Mouse (Mus musculus) adrenal gland, postnatal 25 days (tissue): ENCODE data around the gene Vps51. TPM values are rescaled to one million over a fixed set of nuclear protein-coding genes. Genes with fewer than 3 reads are reported as not detected.
"Not testable (repeated sequence)": the region's sequence is repeated elsewhere in the genome, so short reads cannot be mapped to it uniquely, and the experiment has no call there.

Experiments
- DNase-seq: peaks from one replicate; pipeline ENCODE4 v3.0.0; 2021; ENCODE audit warnings: mixed read lengths
- total RNA-seq: library from RNA; stranded (reverse); gene quantifications from 2 replicates; pipeline ENCODE4 v1.2.3, GENCODE M21; 2021

Gene Vps51
- total RNA-seq, 1 experiment from 2014 or later: 80.9 TPM

DNA sequence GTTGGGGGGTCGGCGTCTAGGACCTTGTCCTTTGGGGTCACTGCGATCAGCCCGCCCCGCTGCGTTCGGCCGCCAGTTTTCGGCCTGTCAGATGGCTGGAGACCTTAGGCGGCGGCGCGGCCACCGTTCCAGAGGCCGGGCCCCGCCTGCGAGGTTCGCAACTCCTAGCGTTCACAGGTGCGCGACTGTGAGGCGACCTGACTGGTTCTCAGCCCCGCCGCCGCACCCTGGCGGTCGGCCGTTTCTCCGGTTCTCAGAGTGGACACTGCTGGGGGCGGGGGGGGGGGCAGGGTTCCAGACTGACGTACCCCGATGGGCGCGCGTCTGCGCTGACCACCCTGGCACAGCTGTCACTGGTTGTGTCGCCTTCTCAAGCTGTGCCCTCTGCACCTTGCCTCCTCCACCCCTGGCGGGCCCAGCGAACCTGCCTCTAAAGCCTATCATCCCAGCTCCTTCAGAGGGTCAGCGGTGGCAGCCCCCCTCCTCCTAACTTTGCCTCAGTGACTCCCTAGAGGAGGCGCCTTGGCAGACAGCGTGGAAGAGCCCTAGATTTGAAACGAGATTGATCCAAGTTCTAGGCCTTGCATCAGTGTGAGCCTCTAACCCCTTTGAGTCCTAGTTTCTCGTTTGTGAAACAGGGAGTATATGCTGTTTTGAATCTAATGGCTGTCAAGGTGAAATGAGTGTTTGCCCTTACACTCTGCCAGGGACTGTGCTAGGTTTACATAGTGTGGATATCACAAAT is 29.7 kb downstream of the Vps51 start:
- no peak for DNase-seq

DNA sequence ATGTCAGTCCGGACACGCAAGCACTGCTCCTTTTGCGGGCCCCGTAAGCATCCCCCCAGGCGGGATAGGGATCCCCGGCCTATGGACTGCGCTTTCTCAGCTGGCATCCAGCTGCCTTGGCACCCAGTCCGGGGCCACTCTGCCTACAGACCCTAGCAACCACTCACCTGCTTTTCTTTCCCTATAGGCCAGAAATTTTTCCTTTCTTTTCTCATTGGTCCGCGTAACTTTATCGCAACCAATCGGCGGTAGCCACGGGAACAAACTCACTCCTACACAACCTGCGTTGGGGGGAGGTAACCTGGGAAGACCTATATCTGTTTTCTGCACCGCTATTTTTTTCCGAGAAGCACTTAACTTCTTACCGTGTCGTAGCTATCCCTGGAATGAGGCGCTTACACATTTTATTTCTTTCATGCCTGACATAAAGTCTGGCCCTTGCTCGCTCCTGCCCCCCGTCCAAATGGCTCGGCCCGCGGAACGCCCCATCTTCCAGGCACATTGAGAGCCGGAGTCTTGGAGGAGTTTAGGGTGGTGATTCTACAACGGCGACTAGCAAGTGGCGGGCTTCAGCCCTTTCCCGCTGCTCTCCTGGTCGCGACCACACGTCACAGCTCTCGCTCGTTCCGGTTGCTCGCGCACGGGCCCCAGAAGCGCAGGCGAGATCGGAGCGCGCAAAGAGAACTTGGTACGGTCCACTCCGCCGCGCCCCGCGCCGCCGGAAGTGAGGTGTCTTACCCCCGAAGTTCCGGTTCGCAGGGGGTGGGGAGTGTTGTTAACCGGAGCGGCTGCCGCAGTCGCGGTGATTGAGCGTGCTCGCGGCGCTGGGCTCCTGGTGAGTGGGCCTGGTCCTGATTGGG is 30.5 kb downstream of the Vps51 start, which contains the start of gene Syvn1:
TSS of gene Syvn1 (plus strand) at position 283 of the 860 bp plus-strand sequence.
- peak; percentile 89 for DNase-seq

DNA sequence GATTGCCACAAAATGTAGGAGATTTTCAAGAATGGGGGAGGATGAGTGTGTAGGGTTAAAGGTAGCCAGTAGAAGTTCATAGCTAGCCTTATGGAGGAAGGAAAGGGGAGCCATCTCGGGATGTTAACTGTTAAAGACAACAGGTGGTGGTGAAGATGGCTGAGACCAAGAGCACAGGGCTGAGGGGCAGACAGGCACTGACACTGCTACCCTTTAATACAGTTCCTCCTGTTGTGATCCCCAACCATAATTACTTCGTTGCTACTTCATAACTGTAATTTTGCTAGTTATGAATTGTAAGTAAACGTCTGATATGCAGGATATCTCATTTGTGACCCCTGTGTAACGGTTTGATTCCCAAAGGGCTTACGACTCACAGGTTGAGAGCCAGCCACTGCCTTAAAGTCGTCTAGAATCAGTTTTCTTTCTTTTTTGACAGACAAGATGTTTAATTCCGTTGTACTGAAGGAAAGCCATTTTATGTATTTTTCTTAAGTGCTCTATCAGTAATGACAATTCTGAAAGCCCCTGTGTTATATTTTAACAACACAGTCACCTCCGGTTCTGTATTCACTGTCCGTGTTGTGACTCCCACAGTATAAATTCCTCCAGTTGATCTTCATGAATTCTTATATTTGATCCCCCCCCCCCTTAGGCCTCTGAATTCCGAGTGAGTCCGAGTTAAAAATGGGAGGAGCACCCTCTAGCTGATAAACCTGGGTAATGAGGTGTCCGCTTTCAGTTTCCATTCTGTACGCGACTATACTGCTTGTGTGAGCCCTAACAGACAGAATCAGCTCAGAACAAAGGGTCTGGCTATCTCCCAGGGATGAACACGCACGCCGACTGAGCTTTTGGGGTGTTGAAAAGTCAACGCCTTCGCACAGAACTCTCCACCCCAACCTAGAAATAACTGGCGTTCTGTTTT is 31.4 kb downstream of the Vps51 start:
- no peak for DNase-seq

DNA sequence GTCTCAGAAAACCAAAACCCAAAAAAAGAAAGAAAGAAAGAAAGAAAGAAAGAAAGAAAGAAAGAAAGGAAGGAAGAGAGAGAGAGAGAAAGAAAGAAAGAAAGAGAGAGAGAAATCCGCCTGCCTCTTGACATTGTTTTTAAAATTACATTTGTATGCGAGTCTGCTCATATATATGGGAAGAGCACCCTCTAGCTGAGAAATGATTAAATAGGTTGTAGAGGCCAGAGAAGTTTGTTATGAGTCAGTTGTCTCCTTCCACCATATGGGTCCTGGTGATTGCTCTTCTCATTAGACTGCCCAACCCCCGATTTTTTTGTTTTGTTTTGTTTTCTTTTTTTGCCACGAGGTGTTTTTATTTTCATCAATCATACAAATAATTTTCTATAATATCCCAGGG is 32.9 kb downstream of the Vps51 start:
- not testable (repeated sequence) for DNase-seq

DNA sequence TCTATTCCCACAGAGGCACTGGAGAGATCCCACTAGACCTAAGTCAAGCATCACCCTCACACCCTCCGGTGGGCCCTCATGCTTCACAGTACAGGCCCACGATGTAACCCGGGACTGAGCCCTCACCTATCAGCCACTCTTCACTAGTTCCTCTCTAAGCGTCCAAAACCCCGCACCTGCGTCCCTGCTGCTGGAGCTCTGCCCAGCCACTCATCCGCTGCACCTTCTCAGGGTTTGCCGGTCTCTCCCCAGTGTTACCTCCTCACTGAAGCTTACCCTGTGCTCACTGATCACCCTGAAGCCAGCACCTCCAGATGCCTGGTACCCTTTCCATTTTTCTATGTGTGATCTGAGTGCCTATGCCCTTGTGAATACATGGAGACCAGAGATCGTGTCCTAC is 34.7 kb downstream of the Vps51 start:
- no peak for DNase-seq

DNA sequence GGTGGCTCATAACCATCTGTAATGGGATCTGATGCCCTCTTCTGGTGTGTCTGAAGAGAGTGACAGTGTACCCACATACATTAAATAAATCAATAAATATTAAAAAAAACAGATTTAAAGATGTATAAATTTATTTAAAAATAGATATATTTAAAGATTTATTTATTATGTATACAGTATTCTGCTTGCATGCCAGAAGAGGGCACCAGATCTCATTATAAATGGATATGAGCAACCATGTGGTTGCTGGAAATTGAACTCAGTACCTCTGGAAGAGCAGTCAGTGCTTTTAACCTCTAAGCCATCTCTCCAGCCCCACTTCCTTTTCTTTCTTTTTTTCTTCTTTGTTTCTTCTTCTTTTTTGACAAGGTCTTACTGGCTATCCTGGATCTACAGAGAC is 37.0 kb downstream of the Vps51 start:
- DNase-seq: no peak

DNA sequence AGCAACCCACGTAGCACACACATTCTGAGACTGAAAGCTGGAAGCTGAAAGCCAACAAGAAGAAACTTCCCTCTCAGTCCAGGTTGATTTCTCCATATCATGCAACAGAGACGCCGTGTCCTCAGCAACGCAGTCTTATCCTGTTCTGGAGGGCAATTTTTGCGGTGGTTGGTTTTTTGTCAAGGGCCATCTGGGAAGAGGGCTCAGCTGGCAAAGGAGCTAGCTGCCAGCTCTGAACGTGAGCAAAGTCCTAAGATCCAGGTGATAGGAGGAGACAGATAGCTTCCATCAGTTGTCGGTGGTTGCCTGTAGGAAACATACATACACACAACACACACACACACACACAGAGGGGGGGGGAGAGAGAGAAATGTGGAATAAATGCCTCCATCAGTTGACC is 38.7 kb downstream of the Vps51 start:
- DNase-seq: no peak

DNA sequence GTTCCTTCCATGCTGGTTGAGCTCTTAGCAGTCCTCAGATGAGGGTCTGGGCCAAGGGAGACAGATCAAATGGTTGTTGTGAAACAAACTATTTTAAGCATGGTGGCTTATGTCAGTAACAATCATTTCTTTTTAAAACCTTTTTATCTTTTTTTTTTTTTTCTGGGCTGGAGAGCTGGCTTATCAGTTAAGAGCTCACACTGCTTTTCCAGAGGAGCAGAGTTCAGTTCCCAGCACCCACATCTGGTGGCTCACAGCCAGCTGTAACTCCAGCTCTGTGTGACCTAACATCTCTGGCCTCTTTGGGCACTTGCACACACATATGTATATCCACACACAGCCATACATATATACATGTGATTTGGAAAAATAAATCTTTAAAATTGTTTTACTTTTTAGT is 39.3 kb downstream of the Vps51 start:
- DNase-seq: no peak

DNA sequence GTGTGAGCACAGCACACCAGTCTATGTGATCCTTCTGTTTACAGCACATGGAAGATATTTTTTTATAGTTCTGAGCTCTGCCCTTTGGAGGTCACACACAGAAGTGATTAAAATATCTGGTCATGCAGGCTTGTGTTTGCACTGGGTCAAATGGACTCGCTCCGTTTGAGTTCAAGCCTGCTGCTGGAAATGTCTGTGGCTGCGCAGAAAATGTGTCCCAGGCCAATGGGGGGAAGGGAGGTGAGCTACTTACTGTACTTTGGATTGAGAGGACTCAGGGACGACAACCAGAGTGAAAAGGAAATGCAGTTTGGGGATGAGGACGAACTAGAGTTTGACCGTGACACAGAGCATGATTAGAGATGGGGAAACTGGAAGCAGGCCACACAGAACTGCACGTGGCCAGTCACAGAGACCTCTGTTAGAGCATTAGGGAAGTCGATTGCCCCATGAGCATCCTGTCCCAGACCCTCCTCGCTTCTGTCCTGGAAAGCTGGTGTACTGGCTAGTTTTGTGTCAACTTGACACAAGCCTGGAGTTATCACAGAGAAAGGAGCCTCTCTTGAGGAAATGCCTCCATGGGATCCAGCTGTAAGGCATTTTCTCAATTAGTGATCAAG is 41.0 kb downstream of the Vps51 start:
- no peak for DNase-seq

DNA sequence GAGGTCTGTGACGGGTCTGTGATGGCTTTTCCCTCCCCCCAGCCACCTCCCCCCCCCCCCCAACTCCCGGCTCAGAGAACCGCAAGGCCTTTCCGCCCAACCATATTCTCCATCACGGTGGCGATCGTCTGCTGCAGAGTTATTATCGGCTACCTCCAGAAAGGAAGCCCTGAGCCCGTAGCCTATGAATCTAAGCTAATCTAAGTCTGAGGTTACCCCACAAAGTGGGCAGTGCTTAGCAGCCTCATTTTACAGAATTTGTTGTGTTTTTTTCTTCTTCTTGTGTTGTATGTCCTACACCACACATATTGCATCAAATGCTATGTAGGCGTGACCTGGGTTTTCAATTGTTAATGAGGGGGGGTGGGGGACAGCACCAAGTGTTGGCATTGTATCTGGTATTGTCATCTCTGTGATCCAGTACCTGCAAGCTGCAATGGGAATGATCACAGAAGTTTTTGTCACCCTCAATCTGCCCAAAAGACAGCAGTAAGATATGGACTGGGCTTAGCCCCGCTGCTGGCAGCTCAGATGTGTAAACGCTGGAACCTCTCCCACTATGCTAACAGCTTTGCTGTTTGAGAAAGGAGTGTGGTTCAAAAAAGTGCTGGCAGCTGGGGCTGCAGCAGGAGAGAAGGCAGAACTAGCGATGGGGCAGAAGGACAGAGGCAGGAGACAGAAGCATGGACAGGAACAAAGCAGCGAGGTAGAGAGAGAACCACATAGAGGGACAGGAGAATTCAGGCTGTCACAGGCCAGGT is 46.3 kb downstream of the Vps51 start:
- DNase-seq: no peak

DNA sequence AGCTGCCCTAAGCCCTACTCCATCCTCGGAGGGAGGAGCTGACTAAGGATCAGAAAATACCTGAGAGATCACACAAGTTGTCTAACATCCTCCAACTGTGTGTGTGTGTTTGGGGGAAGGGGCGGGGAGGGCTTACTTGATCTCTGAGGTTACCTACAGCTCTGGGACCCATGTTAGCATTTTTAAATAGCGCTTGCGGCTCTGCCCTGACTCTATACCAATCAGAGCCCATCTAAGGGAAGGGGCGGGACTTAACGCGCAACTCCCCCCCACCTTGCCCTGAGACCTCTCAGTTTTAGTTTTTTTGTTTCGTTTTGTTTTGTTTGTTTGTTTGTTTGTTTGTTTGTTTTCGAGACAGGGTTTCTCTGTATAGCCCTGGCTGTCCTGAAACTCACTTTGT is 47.6 kb downstream of the Vps51 start:
- DNase-seq: no peak

DNA sequence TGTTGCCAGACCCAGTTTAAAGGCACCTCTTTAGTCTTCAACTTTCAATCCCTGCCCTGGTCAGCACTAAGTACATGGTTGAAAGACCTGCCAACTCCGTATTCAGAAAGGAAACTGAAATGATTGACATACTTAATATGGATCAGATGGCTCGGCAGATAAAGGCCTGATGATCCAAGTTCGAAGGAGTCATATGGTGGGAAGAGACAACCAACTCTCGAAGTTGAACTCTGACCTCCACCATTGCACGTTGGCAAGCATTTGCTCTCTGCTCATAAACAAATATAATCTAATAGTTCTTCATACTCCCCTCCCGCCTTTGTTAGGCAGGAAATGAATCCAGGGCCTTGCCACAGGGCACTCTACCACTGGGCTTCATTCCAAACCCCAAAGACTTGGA is 48.0 kb downstream of the Vps51 start:
- DNase-seq: no peak

DNA sequence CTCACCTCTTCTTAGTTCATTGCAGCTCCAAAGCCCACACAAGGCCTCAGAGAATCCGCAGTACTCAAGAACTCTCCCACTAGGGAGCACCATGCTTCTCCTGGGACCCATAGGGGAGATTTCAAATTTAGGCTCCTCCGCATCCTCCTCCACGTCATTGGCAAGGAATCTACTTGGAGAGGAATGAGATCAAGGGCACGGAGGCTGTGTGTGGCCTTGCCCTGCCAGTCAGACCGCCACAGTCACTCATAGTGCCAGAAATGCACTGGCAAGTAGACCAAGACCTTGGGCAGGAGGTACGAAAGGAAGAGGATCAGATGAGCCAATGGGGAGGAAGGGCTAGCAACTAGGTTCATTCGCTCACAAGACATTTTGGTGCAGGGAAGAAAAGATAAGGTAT is 53.1 kb downstream of the Vps51 start:
- DNase-seq: peak; percentile 50

DNA sequence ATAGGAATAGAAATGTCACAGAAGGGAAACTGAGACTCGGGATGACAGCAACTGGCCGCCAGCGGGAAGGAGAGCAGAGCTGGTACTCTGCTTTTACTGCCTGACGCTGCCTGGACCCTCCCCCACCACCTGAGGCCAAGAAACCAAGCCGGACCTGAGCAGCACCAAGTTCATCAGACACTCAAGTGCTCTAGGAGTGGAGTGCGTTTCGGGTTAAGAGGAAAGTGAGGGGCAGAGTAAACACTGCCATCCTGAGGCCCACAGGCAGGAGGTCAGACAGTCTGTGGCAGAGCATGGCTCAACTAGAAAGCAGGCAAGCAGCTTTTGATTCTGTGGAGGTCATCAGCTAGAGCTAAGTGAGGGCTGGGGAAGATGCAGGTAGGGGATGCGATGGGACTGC is 54.0 kb downstream of the Vps51 start:
- DNase-seq: no peak

DNA sequence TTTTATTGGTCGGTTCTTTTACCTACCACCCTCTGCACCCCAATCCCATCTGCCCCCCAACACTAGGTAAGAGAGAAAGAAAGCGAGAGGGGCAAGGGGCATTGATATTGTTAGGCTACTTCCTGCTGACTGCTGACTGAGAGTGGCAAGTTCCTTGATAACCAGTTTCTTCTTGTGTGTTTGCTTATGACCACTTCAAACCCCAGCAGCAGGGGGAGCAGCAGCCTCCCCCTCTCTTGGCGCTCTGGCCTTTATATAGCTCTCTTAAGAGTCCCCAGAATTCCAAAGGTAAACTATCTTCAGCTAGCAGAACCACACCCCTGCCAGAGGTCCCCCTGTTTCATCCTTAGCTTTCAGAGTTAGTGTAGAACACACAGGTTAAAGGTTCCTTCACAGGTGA is 56.8 kb downstream of the Vps51 start:
- DNase-seq: no peak

DNA sequence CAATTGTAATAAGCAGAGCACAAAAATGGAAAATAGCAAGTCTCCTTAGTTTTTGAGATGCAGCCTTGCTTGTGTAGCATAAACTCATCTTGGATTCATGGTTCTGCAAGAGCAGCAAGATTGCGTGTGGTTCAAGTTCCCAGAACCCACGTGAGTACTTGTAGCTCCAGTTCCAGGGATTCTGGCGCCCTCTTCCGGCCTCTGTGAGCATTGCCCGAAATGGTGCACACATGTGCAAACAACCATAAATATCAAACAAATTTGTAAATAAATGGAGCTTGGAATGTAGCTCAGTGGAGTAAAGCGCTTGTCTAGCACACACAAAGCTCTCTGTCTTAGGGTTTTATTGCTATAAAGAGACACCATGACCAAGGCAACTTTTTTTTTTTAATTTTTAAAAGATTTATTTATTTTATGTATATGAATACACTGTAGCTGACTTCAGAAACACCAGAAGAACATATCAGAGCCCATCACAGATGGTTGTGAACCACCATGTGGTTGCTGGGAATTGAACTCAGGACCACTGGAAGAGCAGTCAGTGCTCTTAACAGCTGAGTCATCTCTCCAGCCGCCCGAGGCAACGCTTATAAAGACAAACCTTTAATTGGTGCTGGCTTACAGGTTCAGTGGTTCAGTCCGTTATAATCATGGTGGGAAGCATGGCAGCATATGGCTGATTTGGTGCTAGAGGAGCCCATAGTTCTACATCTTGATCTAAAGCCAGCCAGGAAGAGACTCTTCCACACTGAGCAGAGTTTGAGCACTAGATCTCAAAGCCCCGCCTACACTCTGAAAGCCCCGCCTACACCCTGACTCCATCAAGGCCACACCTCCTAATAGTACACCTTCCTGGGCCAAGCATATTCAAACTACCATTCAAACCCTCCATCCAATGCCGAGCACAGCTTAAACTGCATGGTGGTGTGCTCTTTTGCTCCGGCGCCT is 58.6 kb downstream of the Vps51 start:
- peak; percentile 87 for DNase-seq
